In genomic region chr7:127840886-127841285, GRCm38 (mm10) we compare ENCODE assay signal across 8 mouse cellular contexts. TPM values are rescaled to one million over a fixed set of nuclear protein-coding genes. Genes with fewer than 3 reads are reported as not detected.
A peak's percentile ranks its signal among the peaks of the same experiment; 100 is the strongest.
DNase-seq lines count a peak whose midpoint lies in the region; ATAC-seq and TF ChIP-seq lines count a peak whose summit lies in the region.

No protein-coding gene starts in this region.

- no peak for TF ChIP-seq EP300 in CH12.LX (IDR thresholded peaks at IDR 0.05; ENCODE audit: low read length)

- H3K4me1 ChIP-seq in CH12.LX (ENCODE audit: control insufficient read depth in 1 of 2, insufficient read depth in 2 of 2), result peaks cover 2 to 13% of the 10 kb centered on the region in 2 experiments; a peak in 3 of 4 replicates

- peak overlapping the region in 2 of 3 experiments; percentile 17 to 77 for H3K4me3 ChIP-seq in CH12.LX (replicated peaks in 1 of 3; ENCODE audit: low read depth in 2 of 3, low read length in 2 of 3, poor library complexity in 1 of 3)

- peak; percentile 28 for ATAC-seq in common myeloid progenitor, adult 5-6 weeks (replicated peaks; ENCODE audit: low read depth, poor library complexity, severe bottlenecking)
- peak; percentile 33 for ATAC-seq in granulocyte monocyte progenitor cell, adult 5-6 weeks (replicated peaks; ENCODE audit: poor library complexity, severe bottlenecking)
- ATAC-seq in megakaryocyte, adult 5-6 weeks (ENCODE audit: poor library complexity, severe bottlenecking), result peak; percentile 27

- DNase-seq in CH12.LX (ENCODE audit: extremely low read depth), result no peak
- DNase-seq in T-cell, adult 2 months (ENCODE audit: low spot score), result peak; percentile 61
- peak; percentile 69 to 79 for DNase-seq in left cerebral cortex, adult 18-20 months (ENCODE audit: low spot score in 2 of 2)
- DNase-seq in right cerebral cortex, postnatal 36 days (ENCODE audit: low spot score in 2 of 2), result peak; percentile 75 to 76
- DNase-seq in B cell, adult 2 months, result no peak

- TF ChIP-seq POLR2A in CH12.LX (IDR thresholded peaks at IDR 0.05; ENCODE audit: low read depth, low read length), result no peak

- no peaks in the 10 kb centered on the region for H3K9me3 ChIP-seq in CH12.LX (replicated peaks; ENCODE audit: low read length)

- in situ Hi-C loops in CH12.LX (cut with MboI; ENCODE audit: low pct_ligation_motif_present, low pct_unique_long_range_greater_than_20kb, low sequenced_read_pairs), result no loop called here

- H3K4me2 ChIP-seq in CH12.LX (ENCODE audit: insufficient read depth, low read depth, poor library complexity, severe bottlenecking), result 0 out of 2 replicates have a peak overlapping the region, but pooled peaks have one; percentile 18

- peak overlapping the region; percentile 3; the same call in 1 of the 2 replicates for H3K9ac ChIP-seq in CH12.LX (ENCODE audit: insufficient read depth, low read depth)

- dilution Hi-C loops in CH12.LX (cut with MboI; ENCODE audit: extremely low pct_ligation_motif_present, extremely low pct_unique_long_range_greater_than_20kb, low sequenced_read_pairs), result no loop called here

- no peaks in the 10 kb centered on the region for H3K79me2 ChIP-seq in CH12.LX (replicated peaks; ENCODE audit: control insufficient read depth, extremely low read depth, insufficient read depth, poor library complexity, severe bottlenecking)

- H3K36me3 ChIP-seq in CH12.LX (replicated peaks in 1 of 2; ENCODE audit: control insufficient read depth in 1 of 2, insufficient read depth in 1 of 2, low read length in 1 of 2), result peaks cover 12 to 24% of the 10 kb centered on the region in 2 experiments

- no peak for TF ChIP-seq CTCF in CH12.LX (conservative IDR thresholded peaks at IDR 0.05 in 1 of 2, IDR thresholded peaks at IDR 0.05 in 1 of 2; ENCODE audit: low read depth in 2 of 2, low read length in 2 of 2)

- no peaks in the 10 kb centered on the region for H3K27me3 ChIP-seq in CH12.LX (replicated peaks)

- no peak overlapping the region for H3K27ac ChIP-seq in CH12.LX (ENCODE audit: insufficient read depth, low read depth)

- TF ChIP-seq RAD21 in CH12.LX (IDR thresholded peaks at IDR 0.05; ENCODE audit: low read depth, low read length), result no peak

TF ChIP-seq in CH12.LX, 34 proteins besides CTCF, POLR2A, EP300 and RAD21:
- TF ChIP-seq MXI1 (IDR thresholded peaks at IDR 0.05; ENCODE audit: low read depth, low read length), result no peak
- TF ChIP-seq ZKSCAN1 (IDR thresholded peaks at IDR 0.05; ENCODE audit: borderline replicate concordance, low read depth, low read length), result no peak
- TF ChIP-seq TCF12 (IDR thresholded peaks at IDR 0.05; ENCODE audit: low read depth, low read length), result no peak
- no peak for TF ChIP-seq PAX5 (IDR thresholded peaks at IDR 0.05; ENCODE audit: low read length)
- no peak for TF ChIP-seq JUN (IDR thresholded peaks at IDR 0.05; ENCODE audit: insufficient read depth, low read depth, low read length)
- TF ChIP-seq POLR2AphosphoS2 (IDR thresholded peaks at IDR 0.05; ENCODE audit: low read depth, low read length), result no peak
- TF ChIP-seq HCFC1 (IDR thresholded peaks at IDR 0.05; ENCODE audit: low read depth, low read length), result no peak
- no peak for TF ChIP-seq ETS1 (conservative IDR thresholded peaks at IDR 0.05; ENCODE audit: low read depth, low read length)
- TF ChIP-seq TBP (conservative IDR thresholded peaks at IDR 0.05; ENCODE audit: low read depth, low read length), result no peak
- no peak for TF ChIP-seq MAZ (IDR thresholded peaks at IDR 0.05; ENCODE audit: low read depth, low read length)

RNA-seq across cellular contexts. Expression of gene Stx1b, which starts 16.5 kb away (rescaled TPM):
- 0.08 TPM in 1 of 2 replicates, not detected in the other for total RNA-seq in CH12.LX (2012; rRNA removed)
- total RNA-seq in CH12.LX (2014; rRNA removed), result not detected in 2 replicates
- 0.25 and 0.31 TPM in 2 replicates for polyA plus RNA-seq in CH12.LX (2012; ENCODE audit: insufficient read length, low read depth)
- 0.64 TPM in 1 of 2 replicates, not detected in the other for total RNA-seq in common myeloid progenitor, adult 5-6 weeks (2017)
- total RNA-seq in granulocyte monocyte progenitor cell, adult 5-6 weeks (2014; fragmentation: Nextera tagmentation), result 0.62 and 0.88 TPM in 2 replicates
- not detected in 2 replicates for total RNA-seq in granulocyte monocyte progenitor cell, adult 5-6 weeks (2017)
- 100 to 1,000 TPM; 420 to 434 TPM for total RNA-seq in left cerebral cortex, adult 18-20 months (2021)
- 0.04 TPM in 1 of 2 replicates, not detected in the other for total RNA-seq in megakaryocyte, adult 5-6 weeks (2015)
- total RNA-seq in megakaryocyte, adult 5-6 weeks (2017), result not detected in 2 replicates

RNA-seq across cellular contexts. Expression of gene Stx4a, which starts 16.8 kb away (rescaled TPM):
- total RNA-seq in CH12.LX (2012; rRNA removed) (23.0 and 25.4 TPM in 2 replicates), CH12.LX (2014; rRNA removed) (15.9 and 16.5 TPM in 2 replicates)
- 50.5 and 59.0 TPM in 2 replicates for polyA plus RNA-seq in CH12.LX (2012; ENCODE audit: insufficient read length, low read depth)
- total RNA-seq in common myeloid progenitor, adult 5-6 weeks (2017), result 47.6 and 56.9 TPM in 2 replicates
- total RNA-seq in granulocyte monocyte progenitor cell, adult 5-6 weeks (2014; fragmentation: Nextera tagmentation), result 88.9 and 105 TPM in 2 replicates
- total RNA-seq in granulocyte monocyte progenitor cell, adult 5-6 weeks (2017), result 37.7 and 38.8 TPM in 2 replicates
- total RNA-seq in left cerebral cortex, adult 18-20 months (2021), result 10 to 100 TPM; 85.0 to 86.3 TPM
- total RNA-seq in megakaryocyte, adult 5-6 weeks (2015), result 59.2 and 68.7 TPM in 2 replicates
- total RNA-seq in megakaryocyte, adult 5-6 weeks (2017), result 37.7 and 45.0 TPM in 2 replicates

RNA-seq across cellular contexts. Expression of gene Zfp646, which starts 35.1 kb away (rescaled TPM):
- total RNA-seq in CH12.LX (2012; rRNA removed) (23.8 and 25.3 TPM in 2 replicates), CH12.LX (2014; rRNA removed) (9.3 and 10.6 TPM in 2 replicates)
- 16.6 and 18.8 TPM in 2 replicates for polyA plus RNA-seq in CH12.LX (2012; ENCODE audit: insufficient read length, low read depth)
- 47.1 and 50.4 TPM in 2 replicates for total RNA-seq in common myeloid progenitor, adult 5-6 weeks (2017)
- total RNA-seq in granulocyte monocyte progenitor cell, adult 5-6 weeks (2014; fragmentation: Nextera tagmentation), result 29.2 and 38.4 TPM in 2 replicates
- total RNA-seq in granulocyte monocyte progenitor cell, adult 5-6 weeks (2017), result 35.5 and 40.8 TPM in 2 replicates
- 10 to 100 TPM; 31.0 TPM for total RNA-seq in left cerebral cortex, adult 18-20 months (2021)
- total RNA-seq in megakaryocyte, adult 5-6 weeks (2015), result 16.4 and 22.5 TPM in 2 replicates
- total RNA-seq in megakaryocyte, adult 5-6 weeks (2017), result 32.2 and 36.8 TPM in 2 replicates

RNA-seq across cellular contexts. Expression of gene Zfp668, which starts 35.7 kb away (rescaled TPM):
- total RNA-seq in CH12.LX (2012; rRNA removed) (5.6 and 5.9 TPM in 2 replicates), CH12.LX (2014; rRNA removed) (2.4 and 2.6 TPM in 2 replicates)
- 7.0 and 8.6 TPM in 2 replicates for polyA plus RNA-seq in CH12.LX (2012; ENCODE audit: insufficient read length, low read depth)
- total RNA-seq in common myeloid progenitor, adult 5-6 weeks (2017), result 3.2 and 10.5 TPM in 2 replicates
- total RNA-seq in granulocyte monocyte progenitor cell, adult 5-6 weeks (2014; fragmentation: Nextera tagmentation), result 7.2 and 15.7 TPM in 2 replicates
- 3.9 and 4.9 TPM in 2 replicates for total RNA-seq in granulocyte monocyte progenitor cell, adult 5-6 weeks (2017)
- total RNA-seq in left cerebral cortex, adult 18-20 months (2021), result 10 to 100 TPM; 19.5 to 20.5 TPM
- 2.9 and 5.7 TPM in 2 replicates for total RNA-seq in megakaryocyte, adult 5-6 weeks (2015)
- total RNA-seq in megakaryocyte, adult 5-6 weeks (2017), result 1.9 and 3.1 TPM in 2 replicates

RNA-seq across cellular contexts. Expression of gene Hsd3b7, which starts 40.5 kb away (rescaled TPM):
- total RNA-seq in CH12.LX (2012; rRNA removed), result 2.9 and 4.2 TPM in 2 replicates
- 5.9 and 6.8 TPM in 2 replicates for total RNA-seq in CH12.LX (2014; rRNA removed)
- 0.99 and 2.1 TPM in 2 replicates for polyA plus RNA-seq in CH12.LX (2012; ENCODE audit: insufficient read length, low read depth)
- 36.7 and 52.3 TPM in 2 replicates for total RNA-seq in common myeloid progenitor, adult 5-6 weeks (2017)
- 27.6 and 29.6 TPM in 2 replicates for total RNA-seq in granulocyte monocyte progenitor cell, adult 5-6 weeks (2014; fragmentation: Nextera tagmentation)
- 19.1 and 31.6 TPM in 2 replicates for total RNA-seq in granulocyte monocyte progenitor cell, adult 5-6 weeks (2017)
- total RNA-seq in left cerebral cortex, adult 18-20 months (2021), result 1 to 10 TPM; 4.7 to 5.3 TPM
- 27.0 and 30.9 TPM in 2 replicates for total RNA-seq in megakaryocyte, adult 5-6 weeks (2015)
- 28.5 and 28.7 TPM in 2 replicates for total RNA-seq in megakaryocyte, adult 5-6 weeks (2017)

Comparison
In these comparisons a context has a peak if more than half of its experiments do, and no peak if none do; other contexts are left out.
1. DNase-seq: peak in T-cell, adult 2 months (single experiment), left cerebral cortex, adult 18-20 months (2 of 2) and right cerebral cortex, postnatal 36 days (2 of 2); none in CH12.LX (single experiment) and B cell, adult 2 months (0 of 2).
2. RNA of gene Stx1b, which starts 16.5 kb away (total RNA-seq): 420 to 434 TPM in left cerebral cortex, adult 18-20 months; 0.64 TPM in common myeloid progenitor, adult 5-6 weeks, 0.62 to 0.88 TPM in granulocyte monocyte progenitor cell, adult 5-6 weeks, 0.08 TPM in CH12.LX and 0.04 TPM in megakaryocyte, adult 5-6 weeks; every median in the first group is over 100 times any median in the second.
3. Peak in every context shown above with its lines, with median percentiles within 50 percentile points of each other: ATAC-seq.